Mouse (Mus musculus): ENCODE data around the gene Sdk2. TPM values are rescaled to one million over a fixed set of nuclear protein-coding genes. Genes with fewer than 3 reads are reported as not detected.

The Sdk2 gene
- total and polyA plus RNA-seq, 3 experiments: 0.22 TPM; not detected in 2

DNA sequence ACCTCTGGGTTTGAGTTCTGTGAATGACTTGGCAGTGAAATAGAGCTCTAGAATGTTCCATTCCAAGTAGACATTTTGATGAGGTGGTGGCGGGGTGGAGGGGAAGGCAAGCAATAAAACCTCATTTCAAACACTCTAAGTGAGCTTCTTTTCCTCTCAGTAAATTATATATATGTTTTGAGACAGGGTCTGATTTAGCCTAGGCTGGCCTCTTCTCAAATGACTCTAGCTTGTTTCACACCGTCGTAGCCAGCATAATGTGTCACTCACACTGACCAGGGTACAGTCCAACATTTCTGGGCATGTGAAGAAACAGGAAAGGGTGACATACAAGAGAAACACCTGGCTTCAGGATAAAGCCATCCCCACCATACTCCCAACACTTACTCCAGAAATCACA, 68.1 kb downstream of the Sdk2 start:
- H3K4me3 ChIP-seq (ENCODE audit: low read depth, low read length): no peak overlapping the region
- TF ChIP-seq GATA2 (IDR thresholded peaks at IDR 0.05; ENCODE audit: borderline replicate concordance, low read depth, low read length) (no peak), CTCF (IDR thresholded peaks at IDR 0.05; ENCODE audit: low read depth, low read length) (no peak), GATA1 (IDR thresholded peaks at IDR 0.05; ENCODE audit: borderline replicate concordance, low read length) (no peak), POLR2AphosphoS5 (IDR thresholded peaks at IDR 0.05; ENCODE audit: insufficient replicate concordance, low read depth, low read length) (no peak), TAL1 (conservative IDR thresholded peaks at IDR 0.05; ENCODE audit: low read depth, low read length) (no peak)
- no peaks in the 10 kb centered on the region for H3K27me3 ChIP-seq (ENCODE audit: insufficient read depth, low read length)
- DNase-seq (ENCODE audit: low spot score): no peak
- peaks cover 83% of the 10 kb centered on the region for H3K9me3 ChIP-seq (replicated peaks)
- no peaks in the 10 kb centered on the region for H3K4me1 ChIP-seq (ENCODE audit: insufficient read depth, low read depth, low read length)
- no peaks in the 10 kb centered on the region for H3K36me3 ChIP-seq (replicated peaks)
- no peak for ATAC-seq (ENCODE audit: extremely low read depth, insufficient number of reproducible peaks, low FRiP score, poor library complexity, severe bottlenecking)

DNA sequence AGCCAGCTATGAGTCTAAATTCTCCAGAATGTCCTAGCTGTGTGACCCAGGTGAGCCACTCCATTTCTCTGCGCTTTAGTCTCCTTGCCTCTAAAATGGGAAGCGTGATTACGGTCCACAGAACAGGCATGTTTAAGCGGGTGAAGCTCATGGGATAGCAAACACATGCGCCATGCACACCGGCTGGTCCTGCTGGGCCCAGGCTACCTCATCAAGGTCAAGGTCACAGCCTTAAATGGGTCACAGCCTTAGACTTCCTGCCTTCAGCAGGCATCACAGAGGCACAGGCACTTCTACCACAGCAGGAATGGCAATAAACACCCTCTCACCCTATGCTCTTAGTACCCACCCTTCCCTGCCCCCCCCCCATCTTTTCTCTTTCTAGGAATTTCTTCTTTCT, 72.9 kb downstream of the Sdk2 start:
- Histone ChIP-seq H3K36me3 (replicated peaks) (no peaks in the 10 kb centered on the region), H3K9me3 (replicated peaks) (peaks cover 87% of the 10 kb centered on the region), H3K4me1 (ENCODE audit: insufficient read depth, low read depth, low read length) (no peaks in the 10 kb centered on the region), H3K4me3 (ENCODE audit: low read depth, low read length) (no peak overlapping the region), H3K27me3 (ENCODE audit: insufficient read depth, low read length) (no peaks in the 10 kb centered on the region)
- no peak for DNase-seq (ENCODE audit: low spot score)
- TF ChIP-seq CTCF (IDR thresholded peaks at IDR 0.05; ENCODE audit: low read depth, low read length) (no peak), TAL1 (conservative IDR thresholded peaks at IDR 0.05; ENCODE audit: low read depth, low read length) (no peak), GATA2 (IDR thresholded peaks at IDR 0.05; ENCODE audit: borderline replicate concordance, low read depth, low read length) (no peak), GATA1 (IDR thresholded peaks at IDR 0.05; ENCODE audit: borderline replicate concordance, low read length) (no peak), POLR2AphosphoS5 (IDR thresholded peaks at IDR 0.05; ENCODE audit: insufficient replicate concordance, low read depth, low read length) (no peak)
- ATAC-seq (ENCODE audit: extremely low read depth, insufficient number of reproducible peaks, low FRiP score, poor library complexity, severe bottlenecking): no peak

DNA sequence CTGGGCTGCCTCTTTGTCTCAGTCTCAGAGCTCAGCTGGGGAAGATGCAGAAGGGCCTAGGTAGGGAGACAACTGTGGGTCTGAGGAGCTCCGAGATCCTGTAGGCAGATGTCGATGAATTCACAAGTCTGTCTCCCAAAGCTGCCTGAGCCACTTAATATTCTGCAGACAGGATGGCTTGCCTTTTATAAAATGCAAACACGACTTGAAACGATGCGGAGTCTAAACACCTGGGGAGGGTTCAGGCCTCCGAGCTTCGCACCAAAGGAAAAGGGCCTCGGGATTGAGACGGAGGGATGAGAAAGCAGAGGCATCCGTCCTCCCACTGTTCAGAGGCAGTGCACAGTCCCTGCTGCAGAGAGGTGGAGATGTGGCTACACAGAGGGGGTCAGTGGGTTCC, 74.0 kb downstream of the Sdk2 start:
- ATAC-seq (ENCODE audit: extremely low read depth, insufficient number of reproducible peaks, low FRiP score, poor library complexity, severe bottlenecking): no peak
- Histone ChIP-seq H3K4me1 (ENCODE audit: insufficient read depth, low read depth, low read length) (no peaks in the 10 kb centered on the region), H3K36me3 (replicated peaks) (no peaks in the 10 kb centered on the region), H3K27me3 (ENCODE audit: insufficient read depth, low read length) (no peaks in the 10 kb centered on the region), H3K9me3 (replicated peaks) (peaks cover 86% of the 10 kb centered on the region), H3K4me3 (ENCODE audit: low read depth, low read length) (no peak overlapping the region)
- TF ChIP-seq GATA1 (IDR thresholded peaks at IDR 0.05; ENCODE audit: borderline replicate concordance, low read length) (no peak), TAL1 (conservative IDR thresholded peaks at IDR 0.05; ENCODE audit: low read depth, low read length) (no peak), CTCF (IDR thresholded peaks at IDR 0.05; ENCODE audit: low read depth, low read length) (no peak), POLR2AphosphoS5 (IDR thresholded peaks at IDR 0.05; ENCODE audit: insufficient replicate concordance, low read depth, low read length) (no peak), GATA2 (IDR thresholded peaks at IDR 0.05; ENCODE audit: borderline replicate concordance, low read depth, low read length) (no peak)
- DNase-seq (ENCODE audit: low spot score): no peak

DNA sequence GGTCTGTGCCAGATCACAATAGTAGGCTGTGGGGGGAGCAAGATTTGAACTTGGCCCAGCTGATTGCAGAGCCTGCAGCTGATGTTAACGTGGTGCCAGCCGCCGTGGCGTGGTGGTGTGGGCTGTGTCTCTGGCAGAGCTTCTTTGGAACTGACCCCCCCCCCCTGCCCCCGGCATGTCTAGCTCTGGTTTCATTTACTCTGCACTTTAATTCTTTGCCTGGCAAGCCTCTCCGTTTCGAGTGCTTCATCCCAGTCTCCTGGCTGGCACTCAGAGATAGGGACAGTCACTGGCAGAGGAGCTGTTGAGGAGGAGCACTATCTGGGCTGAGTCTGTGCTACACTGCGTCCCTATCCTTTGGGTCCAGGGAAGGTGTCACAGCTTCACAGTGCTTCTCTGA, 75.0 kb downstream of the Sdk2 start:
- Histone ChIP-seq H3K9me3 (replicated peaks) (peaks cover 89% of the 10 kb centered on the region), H3K36me3 (replicated peaks) (no peaks in the 10 kb centered on the region), H3K27me3 (ENCODE audit: insufficient read depth, low read length) (no peaks in the 10 kb centered on the region), H3K4me1 (ENCODE audit: insufficient read depth, low read depth, low read length) (no peaks in the 10 kb centered on the region), H3K4me3 (ENCODE audit: low read depth, low read length) (no peak overlapping the region)
- no peak for DNase-seq (ENCODE audit: low spot score)
- ATAC-seq (ENCODE audit: extremely low read depth, insufficient number of reproducible peaks, low FRiP score, poor library complexity, severe bottlenecking): no peak
- TF ChIP-seq GATA2 (IDR thresholded peaks at IDR 0.05; ENCODE audit: borderline replicate concordance, low read depth, low read length) (no peak), POLR2AphosphoS5 (IDR thresholded peaks at IDR 0.05; ENCODE audit: insufficient replicate concordance, low read depth, low read length) (no peak), CTCF (IDR thresholded peaks at IDR 0.05; ENCODE audit: low read depth, low read length) (no peak), TAL1 (conservative IDR thresholded peaks at IDR 0.05; ENCODE audit: low read depth, low read length) (no peak), GATA1 (IDR thresholded peaks at IDR 0.05; ENCODE audit: borderline replicate concordance, low read length) (no peak)

DNA sequence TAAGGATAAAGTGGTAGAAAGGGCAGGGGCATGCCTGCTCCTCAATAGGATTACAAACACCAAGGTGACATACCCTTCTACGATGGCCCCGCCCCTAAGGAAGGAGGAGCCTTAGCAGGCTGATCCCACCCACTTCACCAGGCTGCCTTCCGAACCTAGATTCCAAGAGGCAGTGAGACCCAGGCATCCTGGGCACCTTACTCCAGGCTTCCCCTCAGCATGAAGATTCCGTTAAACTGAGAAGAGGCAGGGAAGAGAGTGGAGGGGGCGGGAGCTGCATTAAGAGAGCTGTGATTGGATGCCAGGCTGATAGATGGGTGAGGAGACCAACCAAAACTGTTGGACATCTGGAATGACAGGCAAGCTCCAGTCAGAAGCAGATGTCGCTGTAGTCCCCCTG, 76.4 kb downstream of the Sdk2 start:
- H3K27me3 ChIP-seq (ENCODE audit: insufficient read depth, low read length): no peaks in the 10 kb centered on the region
- H3K36me3 ChIP-seq (replicated peaks): no peaks in the 10 kb centered on the region
- no peaks in the 10 kb centered on the region for H3K4me1 ChIP-seq (ENCODE audit: insufficient read depth, low read depth, low read length)
- DNase-seq (ENCODE audit: low spot score) (no peak), ATAC-seq (ENCODE audit: extremely low read depth, insufficient number of reproducible peaks, low FRiP score, poor library complexity, severe bottlenecking) (no peak)
- TF ChIP-seq TAL1 (conservative IDR thresholded peaks at IDR 0.05; ENCODE audit: low read depth, low read length) (no peak), POLR2AphosphoS5 (IDR thresholded peaks at IDR 0.05; ENCODE audit: insufficient replicate concordance, low read depth, low read length) (no peak), GATA2 (IDR thresholded peaks at IDR 0.05; ENCODE audit: borderline replicate concordance, low read depth, low read length) (no peak), GATA1 (IDR thresholded peaks at IDR 0.05; ENCODE audit: borderline replicate concordance, low read length) (no peak), CTCF (IDR thresholded peaks at IDR 0.05; ENCODE audit: low read depth, low read length) (no peak)
- no peak overlapping the region for H3K4me3 ChIP-seq (ENCODE audit: low read depth, low read length)
- H3K9me3 ChIP-seq (replicated peaks): peaks cover 89% of the 10 kb centered on the region

GRCm38 (mm10) chr11:113990065-113990464, 76.8 kb downstream of the Sdk2 start:
- H3K9me3 ChIP-seq (replicated peaks): peaks cover 89% of the 10 kb centered on the region
- no peaks in the 10 kb centered on the region for H3K4me1 ChIP-seq (ENCODE audit: insufficient read depth, low read depth, low read length)
- no peak overlapping the region for H3K4me3 ChIP-seq (ENCODE audit: low read depth, low read length)
- no peaks in the 10 kb centered on the region for H3K27me3 ChIP-seq (ENCODE audit: insufficient read depth, low read length)
- ATAC-seq (ENCODE audit: extremely low read depth, insufficient number of reproducible peaks, low FRiP score, poor library complexity, severe bottlenecking) (no peak), DNase-seq (ENCODE audit: low spot score) (no peak)
- no peak for TF ChIP-seq CTCF (IDR thresholded peaks at IDR 0.05; ENCODE audit: low read depth, low read length)
- no peaks in the 10 kb centered on the region for H3K36me3 ChIP-seq (replicated peaks)

All from G1E (cell line).